ENCODE assay signal across 7 mouse cellular contexts in the genomic region with DNA sequence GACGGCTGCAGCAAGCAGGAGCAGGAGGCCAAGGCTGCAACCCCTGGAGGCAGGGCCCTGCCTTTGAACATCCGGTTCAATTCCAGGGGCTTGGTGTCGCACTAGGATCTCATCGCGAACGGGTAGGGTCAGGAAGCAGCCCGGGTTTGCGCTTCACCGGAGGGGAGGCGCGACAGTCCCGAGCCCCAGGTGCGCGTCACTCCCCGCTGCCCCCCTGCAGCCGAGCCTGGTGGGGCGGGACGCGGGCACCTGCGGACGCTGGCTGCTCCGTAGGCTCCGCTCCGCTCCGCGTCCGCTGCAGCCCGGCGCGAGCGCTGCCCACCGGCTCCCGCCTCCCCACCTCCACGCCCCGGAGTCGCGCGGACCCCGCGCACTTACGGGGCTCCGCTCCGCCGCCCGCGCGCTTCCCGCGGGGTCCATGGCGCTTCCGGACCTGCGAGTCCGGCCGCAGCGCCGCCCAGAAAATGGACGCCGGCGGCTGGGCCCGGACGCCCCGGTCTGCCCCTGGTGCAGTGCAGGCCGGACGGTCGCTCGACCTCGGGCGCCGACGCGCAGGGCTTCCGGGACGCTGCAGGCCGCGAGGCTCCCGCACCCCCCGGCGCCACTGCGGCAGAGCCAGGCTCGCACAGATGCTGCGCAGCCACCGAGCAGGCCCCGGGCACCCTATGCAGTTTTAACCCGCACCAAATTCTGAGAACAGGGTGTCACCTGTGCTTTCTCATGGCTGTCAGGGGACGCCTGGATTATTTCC. TPM values are rescaled to one million over a fixed set of nuclear protein-coding genes. Genes with fewer than 3 reads are reported as not detected.
DNase-seq lines count a peak whose midpoint lies in the region; ATAC-seq lines count a peak whose summit lies in the region.

No protein-coding gene starts in this region.

- peak overlapping the region; percentile 79 for H3K4me2 ChIP-seq in forebrain, embryonic 15.5 days (replicated peaks)
- H3K4me2 ChIP-seq in limb, embryonic 12.5 days: peak overlapping the region; percentile 71
- H3K4me2 ChIP-seq in midbrain, embryonic 12.5 days (replicated peaks): peak overlapping the region; percentile 67

- peak overlapping the region; percentile 90 for H3K27ac ChIP-seq in forebrain, embryonic 15.5 days (replicated peaks)
- peak overlapping the region; percentile 99 for H3K27ac ChIP-seq in hindbrain, embryonic 10.5 days
- H3K27ac ChIP-seq in limb, embryonic 12.5 days: peak overlapping the region; percentile 93
- peak overlapping the region; percentile 94 for H3K27ac ChIP-seq in midbrain, embryonic 12.5 days (replicated peaks)

- WGBS in forebrain, embryonic 15.5 days: 1% methylated on average over 74 of the region's 85 CpGs
- WGBS in hindbrain, embryonic 10.5 days: under 1% methylated on average over 85 of the region's 85 CpGs
- WGBS in limb, embryonic 12.5 days: under 1% methylated on average over 80 of the region's 85 CpGs
- WGBS in midbrain, embryonic 12.5 days: under 1% methylated on average over 76 of the region's 85 CpGs

- H3K4me3 ChIP-seq in forebrain, embryonic 15.5 days: peak overlapping the region; percentile 81
- peak overlapping the region; percentile 85 for H3K4me3 ChIP-seq in hindbrain, embryonic 10.5 days
- peak overlapping the region; percentile 86 for H3K4me3 ChIP-seq in limb, embryonic 12.5 days (replicated peaks)
- peak overlapping the region; percentile 82 for H3K4me3 ChIP-seq in midbrain, embryonic 12.5 days

- no peaks in the 10 kb centered on the region for H3K36me3 ChIP-seq in forebrain, embryonic 15.5 days
- H3K36me3 ChIP-seq in hindbrain, embryonic 10.5 days: no peaks in the 10 kb centered on the region
- H3K36me3 ChIP-seq in limb, embryonic 12.5 days: no peaks in the 10 kb centered on the region
- H3K36me3 ChIP-seq in midbrain, embryonic 12.5 days: no peaks in the 10 kb centered on the region

- peak; percentile 89 for ATAC-seq in forebrain, embryonic 15.5 days (replicated peaks)
- ATAC-seq in limb, embryonic 12.5 days (ENCODE audit: insufficient number of reproducible peaks, insufficient read depth, low FRiP score, low TSS enrichment, low read depth): peak; percentile 71
- peak; percentile 87 for ATAC-seq in midbrain, embryonic 12.5 days (ENCODE audit: low FRiP score, low read depth)

- H3K4me1 ChIP-seq in forebrain, embryonic 15.5 days: peaks cover 44% of the 10 kb centered on the region
- peaks cover 26% of the 10 kb centered on the region for H3K4me1 ChIP-seq in hindbrain, embryonic 10.5 days (replicated peaks)
- peaks cover 30% of the 10 kb centered on the region for H3K4me1 ChIP-seq in limb, embryonic 12.5 days (replicated peaks)
- H3K4me1 ChIP-seq in midbrain, embryonic 12.5 days: peaks cover 22% of the 10 kb centered on the region

- no peaks in the 10 kb centered on the region for H3K27me3 ChIP-seq in forebrain, embryonic 15.5 days
- H3K27me3 ChIP-seq in hindbrain, embryonic 10.5 days (ENCODE audit: insufficient read depth, poor library complexity, severe bottlenecking): no peaks in the 10 kb centered on the region
- no peaks in the 10 kb centered on the region for H3K27me3 ChIP-seq in limb, embryonic 12.5 days
- no peaks in the 10 kb centered on the region; the same call in 1 of the 2 replicates for H3K27me3 ChIP-seq in midbrain, embryonic 12.5 days

- no peaks in the 10 kb centered on the region for H3K9me3 ChIP-seq in forebrain, embryonic 15.5 days
- no peaks in the 10 kb centered on the region for H3K9me3 ChIP-seq in hindbrain, embryonic 10.5 days
- no peaks in the 10 kb centered on the region for H3K9me3 ChIP-seq in limb, embryonic 12.5 days
- H3K9me3 ChIP-seq in midbrain, embryonic 12.5 days: no peaks in the 10 kb centered on the region

- H3K9ac ChIP-seq in forebrain, embryonic 15.5 days (replicated peaks): peak overlapping the region; percentile 95
- peak overlapping the region; percentile 96 for H3K9ac ChIP-seq in limb, embryonic 12.5 days (replicated peaks)
- peak overlapping the region; percentile 94 for H3K9ac ChIP-seq in midbrain, embryonic 12.5 days (replicated peaks)

- peak; percentile 82 for DNase-seq in R1 (ENCODE audit: low read depth, low spot score)
- DNase-seq in cerebellum, adult 11-12 months: peak; percentile 80
- peak; percentile 74 for DNase-seq in hindbrain, embryonic 10.5 days (ENCODE audit: low spot score)
- DNase-seq in spleen, postnatal 10 days (ENCODE audit: low spot score in 2 of 2): peak; percentile 73 to 75

RNA-seq across cellular contexts. Expression of gene Zbtb38, which starts 33.0 kb away (rescaled TPM):
- 48.2 and 51.0 TPM in 2 replicates for polyA plus RNA-seq in forebrain, embryonic 15.5 days (2015; fragmentation: Nextera tagmentation; extraction: Ambion mirVana)
- 7.8 and 8.5 TPM in 2 replicates for polyA plus RNA-seq in hindbrain, embryonic 10.5 days (2016; fragmentation: Nextera tagmentation; extraction: Ambion mirVana)
- polyA plus RNA-seq in limb, embryonic 12.5 days (2016; fragmentation: Nextera tagmentation; extraction: Ambion mirVana): 10.2 and 11.6 TPM in 2 replicates
- 17.7 and 19.4 TPM in 2 replicates for polyA plus RNA-seq in midbrain, embryonic 12.5 days (2016; fragmentation: Nextera tagmentation; extraction: Ambion mirVana)

Comparison
In these comparisons a context has a peak if more than half of its experiments do, and no peak if none do; other contexts are left out.
1. Peak in every context shown above with its lines: DNase-seq, ATAC-seq, H3K4me3 ChIP-seq and H3K27ac ChIP-seq.